Mouse (Mus musculus) heart, adult 8-10 months (tissue): ENCODE measurements around the gene Ubxn1. TPM values are rescaled to one million over a fixed set of nuclear protein-coding genes. Genes with fewer than 3 reads are reported as not detected.
"Not testable (repeated sequence)": the region's sequence is repeated elsewhere in the genome, so short reads cannot be mapped to it uniquely, and the experiment has no call there.

Experiments
- DNase-seq: peaks from one replicate; pipeline ENCODE4 v3.0.0; 2022; ENCODE audit warnings: low spot score
- total RNA-seq, 4 experiments: library from RNA; stranded (reverse); gene quantifications; 2 replicates each; pipeline ENCODE4 v1.2.4; 2022

Ubxn1 gene
- total RNA-seq, 4 experiments from 2014 or later, result 122 to 127 (median 125) TPM

DNA sequence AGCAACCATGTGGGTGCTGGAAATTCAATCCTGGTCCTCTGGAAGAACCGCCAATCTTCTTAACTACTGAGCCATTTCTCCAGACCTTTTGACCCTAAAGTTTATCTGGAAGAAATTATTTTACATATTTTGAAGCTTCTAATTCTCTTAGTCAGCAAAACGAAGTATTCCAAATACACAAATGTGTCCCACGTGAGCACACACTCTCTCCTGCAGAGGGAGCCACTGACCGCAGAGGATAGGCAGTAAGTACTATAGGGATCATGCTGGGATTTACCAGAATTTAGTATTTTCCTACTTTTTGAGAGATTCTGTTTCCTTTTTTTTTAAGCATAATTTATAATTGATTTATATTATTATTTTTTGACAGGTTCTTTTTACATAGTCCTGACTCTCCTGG is 13.6 kb upstream of the Ubxn1 start:
- peak; percentile 46 for DNase-seq

DNA sequence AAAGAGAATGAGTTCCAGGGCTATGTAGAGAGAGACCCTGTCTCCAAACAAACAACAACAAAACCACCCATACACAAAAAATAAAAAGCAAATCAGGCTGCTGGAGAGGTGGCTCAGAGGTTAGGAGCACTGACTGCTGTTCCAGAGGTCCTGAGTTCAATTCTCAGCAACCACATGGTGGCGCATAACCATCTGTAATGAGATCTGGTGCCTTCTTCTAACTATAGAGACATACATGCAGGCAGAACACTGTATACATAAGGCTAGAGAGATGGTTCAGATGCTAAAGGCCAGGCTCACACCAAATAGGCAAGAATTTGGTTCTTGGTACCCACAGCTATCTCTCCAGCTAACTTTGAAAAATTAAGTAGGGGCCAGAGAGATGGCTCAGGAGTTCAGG is 12.3 kb upstream of the Ubxn1 start:
- DNase-seq, result no peak

DNA sequence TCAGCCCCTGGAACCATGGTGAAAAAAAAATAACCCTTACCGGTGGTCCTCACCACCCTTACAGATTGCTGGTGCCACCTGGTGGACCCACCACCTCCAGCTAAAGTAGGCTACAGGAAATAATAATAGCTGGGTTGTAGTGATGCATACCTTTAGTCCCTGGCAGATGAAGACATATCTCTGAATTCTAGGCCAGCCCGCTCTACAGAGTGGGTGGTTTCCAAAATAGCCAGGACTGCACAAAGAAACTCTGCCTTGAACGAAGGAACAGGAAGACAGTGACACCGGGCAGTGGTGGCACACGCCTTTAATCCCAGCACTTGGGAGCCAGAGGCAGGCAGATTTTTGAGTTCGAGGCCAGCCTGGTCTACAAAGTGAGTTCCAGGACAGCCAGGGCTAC is 7.0 kb upstream of the Ubxn1 start:
- no peak for DNase-seq

DNA sequence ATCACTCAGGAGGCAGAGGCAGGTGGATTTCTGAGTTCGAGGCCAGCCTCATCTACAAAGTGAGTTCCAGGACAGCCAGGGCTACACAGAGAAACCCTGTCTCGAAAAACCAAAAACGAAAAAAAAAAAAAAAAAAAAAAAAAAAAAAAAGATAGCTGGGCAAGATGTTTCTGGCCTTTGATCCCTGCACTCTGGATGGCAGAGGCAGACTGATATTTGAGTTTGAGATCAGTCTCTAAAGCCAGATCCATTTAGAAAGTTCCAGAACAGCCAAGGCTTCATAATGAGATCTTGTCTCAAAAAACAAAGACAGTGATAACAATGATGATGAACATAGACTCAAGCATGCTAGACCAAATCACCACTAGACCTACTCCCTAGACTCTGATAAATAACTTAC is 915 bp upstream of the Ubxn1 start:
- DNase-seq, result not testable (repeated sequence)

DNA sequence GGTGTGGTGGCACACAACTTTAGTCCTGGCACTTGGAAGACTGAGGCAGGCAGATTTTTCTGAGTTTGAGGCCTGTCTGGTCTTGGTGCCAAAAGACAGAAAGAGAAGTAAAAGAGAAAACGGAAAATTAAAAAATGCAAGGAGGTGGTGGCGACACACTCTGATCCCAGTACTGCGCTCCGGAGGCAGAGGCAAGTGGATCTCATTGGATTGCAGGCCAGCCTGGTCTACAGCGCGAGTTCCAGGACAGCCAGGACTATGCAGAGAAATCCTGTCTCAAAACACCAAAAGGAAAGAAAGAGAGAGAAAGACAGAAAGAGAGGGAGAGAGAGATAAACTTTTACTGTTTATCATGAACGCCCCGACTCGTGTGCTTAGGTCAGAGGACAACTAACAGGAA is 458 bp upstream of the Ubxn1 start:
- DNase-seq, result no peak

DNA sequence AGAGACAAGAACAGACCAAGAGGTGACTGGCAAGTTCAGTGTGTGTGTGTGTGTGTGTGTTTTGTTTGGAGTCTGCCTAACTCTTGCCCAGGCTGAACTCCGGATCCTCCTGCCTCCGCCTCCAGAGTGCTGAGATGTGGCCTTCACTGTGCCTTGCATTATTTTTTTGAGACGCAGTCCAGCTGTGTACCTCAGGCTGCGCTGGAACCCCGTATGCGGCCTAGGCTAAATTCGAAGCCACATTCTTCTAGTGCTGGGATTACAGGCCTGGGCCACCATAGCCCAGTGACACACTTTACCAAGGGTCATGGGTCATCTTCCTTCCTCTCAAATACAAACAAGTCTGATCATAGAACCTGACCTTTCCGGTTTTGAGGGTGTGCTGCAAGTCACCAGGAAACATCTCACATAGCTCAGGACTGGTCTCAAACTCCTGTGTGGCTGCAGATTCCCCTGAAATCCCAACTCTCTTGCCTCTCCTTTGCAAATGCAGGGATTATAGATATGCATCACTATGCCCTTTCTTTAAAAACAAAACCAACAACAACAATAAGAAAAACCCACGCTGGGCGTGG is 1.1 kb downstream of the Ubxn1 start:
- DNase-seq, result no peak

DNA sequence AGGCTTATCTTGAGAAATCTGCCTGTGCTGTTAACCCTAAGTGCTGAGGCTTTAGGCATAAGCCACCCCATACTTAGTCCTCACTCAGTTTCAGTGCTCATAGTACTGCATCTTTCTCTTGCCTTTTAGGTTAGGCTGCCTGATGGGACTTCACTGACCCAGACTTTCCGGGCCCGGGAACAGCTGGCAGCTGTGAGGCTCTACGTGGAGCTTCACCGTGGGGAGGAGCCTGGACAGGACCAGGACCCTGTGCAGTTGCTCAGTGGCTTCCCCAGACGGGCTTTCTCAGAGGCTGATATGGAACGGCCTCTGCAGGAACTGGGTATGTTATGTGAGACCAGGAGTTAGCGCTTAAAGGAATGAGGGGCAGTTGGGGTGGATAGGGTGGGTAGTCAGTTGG is 3.7 kb downstream of the Ubxn1 start:
- no peak for DNase-seq

DNA sequence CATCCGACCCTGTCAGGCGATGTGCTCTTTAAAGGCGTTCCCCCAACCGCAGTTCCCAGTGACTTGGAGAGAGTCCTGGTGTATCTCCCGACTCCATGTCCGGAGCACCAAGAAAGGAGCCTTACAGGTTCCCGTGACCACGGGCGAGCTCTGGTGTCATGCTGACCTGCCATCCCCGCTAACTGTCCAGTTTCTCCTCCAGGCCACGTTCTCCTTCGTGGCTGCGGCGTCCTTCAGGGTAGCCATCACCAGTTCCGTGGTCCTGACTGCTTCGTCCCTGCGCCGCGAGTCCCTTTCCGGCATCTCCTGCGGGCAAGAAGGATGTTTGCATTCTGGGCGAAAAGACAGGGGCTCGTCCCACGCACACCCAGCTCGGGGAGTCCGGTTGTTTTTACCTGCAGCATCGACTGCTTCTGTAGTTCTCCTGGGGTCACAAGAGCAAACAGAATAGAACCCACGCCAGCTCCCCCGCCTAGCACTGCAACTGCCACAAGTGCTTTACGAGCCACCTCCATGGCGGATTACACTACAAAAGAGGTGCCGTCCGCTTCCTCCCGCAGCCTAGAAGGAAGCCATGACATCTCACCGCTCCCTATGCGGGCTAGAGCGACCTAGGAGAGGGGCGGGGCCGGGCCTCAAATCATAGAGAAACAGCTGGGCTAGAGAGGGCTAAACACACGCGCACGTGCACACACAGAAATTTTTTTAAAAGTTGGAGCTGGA is 9.2 kb downstream of the Ubxn1 start, which contains the start of gene Uqcc3:
Uqcc3 (minus strand) TSS at position 613 of the 723 bp plus-strand sequence.
- DNase-seq, result peak; percentile 91

DNA sequence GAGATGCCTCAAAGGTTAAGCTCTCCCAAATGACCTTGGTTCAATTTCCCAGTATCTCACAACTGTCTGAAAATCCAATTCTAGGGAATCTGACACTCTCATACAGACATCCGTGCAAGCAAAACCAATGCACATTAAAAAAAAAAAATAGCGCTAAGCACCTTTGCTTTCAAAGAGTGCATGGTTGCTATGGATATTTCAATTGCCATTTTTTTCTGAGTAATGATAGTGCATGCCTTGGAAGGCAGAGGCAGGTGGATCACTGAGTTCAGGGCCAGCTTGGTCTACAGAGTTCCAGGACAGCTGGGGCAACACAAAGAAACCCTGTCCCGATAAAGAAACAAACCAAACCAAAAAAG is 9.7 kb downstream of the Ubxn1 start:
- DNase-seq, result no peak

DNA sequence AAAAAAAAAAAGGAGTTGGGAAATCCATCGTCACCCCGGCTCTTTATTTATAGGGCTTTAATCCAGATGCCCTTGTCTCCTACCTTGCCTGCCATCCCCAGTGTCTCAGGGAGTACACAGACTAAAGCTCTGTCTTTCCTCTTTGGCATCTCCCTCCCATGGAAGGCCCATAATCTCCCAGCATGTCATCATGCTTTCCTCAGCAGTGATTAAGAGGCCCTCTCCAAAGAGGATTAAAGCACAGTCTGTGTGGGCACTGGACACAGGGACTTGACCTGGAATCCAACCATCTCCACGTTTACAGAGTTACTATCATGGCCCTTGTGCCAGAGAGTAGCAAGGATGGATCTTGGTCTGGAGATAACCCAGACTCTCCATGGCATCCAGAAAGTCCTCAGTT is 12.3 kb downstream of the Ubxn1 start, which contains the start of the genes Lbhd1 and Gm49403:
Lbhd1 (plus strand) TSS at position 117 of the 400 bp plus-strand sequence.
Gm49403 (plus strand) TSS at position 315 of the 400 bp plus-strand sequence.
- no peak for DNase-seq

DNA sequence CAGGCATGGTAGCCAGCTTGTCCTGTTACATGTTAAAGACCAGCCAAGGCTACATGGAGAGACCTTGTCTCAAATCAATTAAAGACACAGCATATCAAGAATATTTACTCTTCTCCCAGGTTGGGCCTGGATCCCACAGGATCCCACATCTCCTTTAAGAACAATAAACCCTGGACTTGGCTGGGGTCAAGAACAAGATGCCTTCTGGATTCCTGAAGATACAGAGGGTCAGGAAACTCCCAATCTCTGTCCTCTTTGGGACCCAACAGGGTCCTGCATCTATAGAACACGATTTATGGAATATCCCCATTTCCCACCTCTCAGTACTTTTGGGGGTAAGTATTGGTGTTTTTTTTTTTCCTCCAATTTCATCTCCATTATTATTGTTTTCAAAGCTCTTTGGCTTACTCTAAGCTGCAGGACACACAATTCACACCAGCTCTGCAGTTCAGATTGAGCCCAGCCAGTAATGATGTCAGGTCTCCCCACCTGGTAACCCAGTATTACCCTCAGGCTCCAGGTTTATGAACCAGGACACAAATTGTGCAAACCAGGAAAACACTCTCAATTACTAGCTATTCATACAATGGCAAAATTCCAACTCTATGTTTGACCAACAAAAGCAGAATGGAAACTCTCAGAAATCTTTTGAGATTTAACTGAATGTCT is 15.8 kb downstream of the Ubxn1 start:
- no peak for DNase-seq

DNA sequence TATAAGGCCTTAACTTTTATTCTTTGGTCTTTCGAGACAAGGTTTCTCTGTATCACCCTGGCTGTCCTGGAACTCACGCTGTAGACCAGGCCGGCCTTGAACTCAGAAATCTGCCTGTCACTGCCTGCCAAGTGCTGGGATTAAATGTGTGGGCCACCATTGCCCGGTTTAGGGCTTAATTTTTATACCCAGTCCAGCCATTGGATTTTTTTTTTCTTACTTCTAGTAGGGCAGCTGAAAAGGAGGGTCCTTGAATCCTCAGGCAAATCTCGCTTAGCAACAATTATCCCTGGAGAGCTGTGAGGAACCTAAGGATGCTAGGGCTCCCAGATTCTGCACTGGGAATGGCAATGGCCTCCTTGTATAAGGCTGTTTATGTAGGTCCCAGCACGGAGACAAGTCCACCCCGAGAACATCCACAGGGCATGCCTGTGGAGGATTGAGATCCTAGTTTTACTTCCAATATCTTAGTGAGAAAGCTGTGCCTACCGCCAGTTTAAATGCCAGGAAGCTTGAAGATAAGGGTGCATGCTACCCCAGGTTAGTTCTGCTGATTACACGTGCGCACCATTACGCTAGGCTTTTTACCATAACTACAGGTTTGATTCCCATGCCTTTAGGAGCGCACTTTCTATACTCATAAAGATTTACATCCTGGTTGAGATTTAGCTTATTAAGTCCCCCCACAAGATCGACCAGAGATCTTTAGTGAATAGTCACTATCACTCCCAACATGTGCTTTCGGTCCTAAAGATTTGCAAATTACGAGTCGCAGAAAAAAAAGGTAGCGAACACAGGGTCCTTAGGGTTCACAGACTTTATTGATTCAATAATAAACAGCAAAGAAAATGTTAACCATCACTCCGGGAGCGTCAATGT is 16.5 kb downstream of the Ubxn1 start:
- DNase-seq, result no peak

DNA sequence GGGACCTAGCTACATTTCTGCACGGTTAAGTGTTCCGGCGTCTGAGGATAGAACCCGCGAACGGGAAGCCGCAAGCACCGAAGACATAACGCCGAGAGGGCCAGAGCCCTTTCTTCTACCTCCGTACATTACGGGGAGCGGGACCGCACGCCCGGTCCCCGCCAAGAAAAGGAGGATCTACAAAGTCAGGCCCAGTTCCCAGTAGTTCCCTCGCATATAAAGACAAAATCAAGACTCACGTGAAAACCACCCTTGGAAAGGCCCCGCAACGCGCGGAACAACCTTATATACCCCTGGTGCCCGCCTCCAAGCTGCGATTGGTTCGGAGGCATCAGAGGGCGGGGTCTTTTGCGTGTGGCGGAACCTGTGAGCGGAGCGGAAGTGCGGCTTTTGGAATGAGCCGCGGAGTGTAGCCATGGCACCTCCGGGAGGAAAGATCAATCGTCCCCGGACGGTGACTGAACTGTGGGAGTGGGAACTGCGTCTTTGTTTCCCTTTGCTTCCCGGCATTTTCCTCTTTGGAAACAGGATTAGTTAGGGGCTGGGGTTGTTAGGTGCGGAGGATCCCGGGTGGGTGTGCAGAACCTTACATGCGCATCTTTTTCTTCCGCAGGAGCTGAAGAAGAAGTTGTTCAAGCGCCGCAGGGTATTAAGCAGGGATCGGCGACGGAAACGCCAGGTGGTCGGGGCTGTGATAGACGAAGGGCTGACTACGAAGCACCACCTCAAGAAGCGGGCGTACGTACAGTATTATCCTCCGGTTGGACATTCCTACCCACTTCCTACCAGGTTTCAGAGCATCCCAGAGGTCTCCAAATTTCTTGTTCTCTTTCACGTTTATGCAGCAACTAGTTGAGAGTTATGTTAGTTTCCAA is 17.5 kb downstream of the Ubxn1 start, which contains the start of the genes 1810009A15Rik and Gm49416:
1810009A15Rik (plus strand) TSS at position 343 of the 875 bp plus-strand sequence.
Gm49416 (plus strand) TSS at position 416 of the 875 bp plus-strand sequence.
- peak; percentile 95 for DNase-seq

DNA sequence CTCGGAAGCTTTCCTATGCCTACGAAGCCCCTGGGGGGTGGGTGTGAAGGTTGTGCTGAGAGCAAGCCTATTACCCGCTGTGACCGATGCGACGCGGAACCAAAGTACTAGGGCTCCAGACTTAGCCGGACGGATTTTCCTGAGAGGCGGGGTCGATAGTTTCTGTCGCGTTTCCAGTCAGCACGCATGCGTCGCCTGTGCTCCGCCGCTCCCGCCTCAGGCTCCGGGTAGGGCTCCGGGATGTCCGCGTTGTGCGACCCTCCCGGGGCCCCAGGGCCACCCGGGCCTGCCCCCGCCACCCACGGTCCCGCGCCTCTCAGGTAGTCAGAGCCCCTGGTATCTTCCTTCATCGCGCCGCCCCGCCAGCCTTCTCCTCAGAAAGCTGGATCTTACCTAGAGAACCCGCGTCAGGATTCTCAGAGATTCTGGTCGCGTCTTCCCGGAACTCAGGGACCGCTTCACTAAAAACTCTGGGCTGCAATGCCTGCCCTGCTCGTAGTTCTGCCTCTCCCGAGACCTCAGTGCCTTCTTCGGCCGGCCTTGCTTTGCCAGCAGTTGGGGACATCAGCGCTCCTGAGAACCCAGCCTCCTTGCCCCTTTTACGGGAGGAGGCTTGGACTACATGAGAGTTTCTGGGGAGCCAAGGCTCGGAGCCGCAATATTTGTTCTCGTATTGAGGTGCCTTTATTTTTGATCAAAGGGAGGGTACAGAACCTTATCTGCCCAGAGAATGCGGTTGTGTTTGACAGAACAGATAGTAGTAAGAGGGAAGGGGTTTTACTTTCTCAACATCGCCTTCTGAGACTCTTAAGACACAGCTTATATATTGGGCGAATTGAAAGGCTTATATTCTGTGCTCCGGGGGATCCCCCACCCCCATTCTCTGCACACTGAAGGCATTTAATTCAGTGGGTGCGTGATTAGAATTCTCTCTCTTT is 21.8 kb downstream of the Ubxn1 start, which contains the start of gene Ints5:
Ints5 (plus strand) TSS at position 177 of the 938 bp plus-strand sequence.
- peak; percentile 88 for DNase-seq

DNA sequence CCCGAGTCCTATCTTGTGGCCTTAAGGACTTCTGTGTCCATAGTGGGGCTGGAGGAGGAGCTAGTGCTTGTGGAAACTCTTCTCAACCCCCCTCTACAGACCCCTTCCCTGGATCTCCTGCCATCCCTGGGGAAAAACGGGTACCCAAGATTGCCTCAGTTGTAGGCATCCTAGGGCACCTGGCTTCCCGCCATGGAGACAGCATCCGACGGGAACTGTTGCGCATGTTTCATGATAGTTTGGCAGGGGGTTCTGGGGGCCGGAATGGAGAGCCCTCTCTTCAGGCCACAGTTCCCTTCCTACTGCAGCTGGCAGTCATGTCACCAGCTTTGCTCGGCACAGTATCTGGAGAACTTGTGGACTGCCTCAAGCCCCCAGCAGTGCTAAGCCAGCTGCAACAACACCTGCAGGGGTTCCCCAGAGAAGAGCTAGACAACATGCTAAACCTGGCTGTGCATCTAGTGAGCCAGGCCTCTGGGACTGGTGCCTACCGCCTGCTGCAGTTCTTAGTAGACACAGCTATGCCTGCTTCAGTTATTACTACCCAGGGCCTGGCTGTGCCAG is 24.2 kb downstream of the Ubxn1 start:
- no peak for DNase-seq

DNA sequence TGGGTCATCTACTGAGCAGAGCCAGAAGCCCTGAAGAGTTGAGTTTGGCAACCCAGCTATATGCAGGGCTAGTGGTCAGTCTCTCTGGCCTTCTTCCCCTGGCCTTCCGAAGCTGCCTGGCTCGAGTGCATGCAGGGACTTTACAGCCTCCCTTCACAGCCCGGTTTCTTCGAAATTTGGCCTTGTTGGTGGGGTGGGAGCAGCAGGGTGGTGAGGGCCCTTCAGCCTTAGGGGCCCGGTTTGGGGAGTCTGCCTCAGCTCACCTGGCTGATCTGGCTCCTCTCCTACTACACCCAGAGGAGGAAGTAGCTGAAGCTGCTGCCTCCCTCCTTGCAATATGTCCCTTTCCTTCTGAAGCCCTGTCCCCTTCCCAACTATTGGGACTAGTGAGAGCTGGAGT is 24.9 kb downstream of the Ubxn1 start:
- not testable (repeated sequence) for DNase-seq

DNA sequence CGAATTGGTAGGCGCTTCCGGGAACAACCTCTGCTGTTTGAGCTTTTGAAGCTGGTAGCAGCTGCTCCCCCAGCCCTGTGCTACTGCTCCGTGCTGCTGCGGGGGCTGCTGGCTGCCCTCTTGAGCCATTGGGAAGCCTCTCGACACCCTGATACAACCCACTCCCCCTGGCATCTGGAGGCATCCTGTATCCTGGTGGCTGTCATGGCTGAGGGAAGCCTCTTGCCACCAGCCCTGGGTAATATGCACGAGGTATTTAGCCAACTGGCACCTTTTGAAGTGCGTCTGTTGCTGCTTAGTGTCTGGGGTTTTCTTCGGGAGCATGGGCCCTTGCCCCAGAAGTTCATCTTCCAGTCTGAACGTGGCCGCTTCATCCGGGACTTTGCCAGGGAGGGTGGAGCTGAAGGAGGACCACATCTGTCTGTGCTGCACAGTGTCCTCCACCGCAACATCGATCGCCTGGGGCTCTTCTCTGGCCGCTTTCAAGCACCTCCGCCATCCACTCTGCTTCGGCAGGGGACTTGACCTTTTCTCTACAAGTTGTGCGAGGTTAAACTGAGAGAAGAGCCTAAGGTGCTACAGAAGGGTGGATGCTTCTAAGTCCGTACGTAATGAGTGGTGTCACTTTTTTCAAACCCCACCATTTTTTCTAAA is 26.0 kb downstream of the Ubxn1 start:
- peak; percentile 27 for DNase-seq

DNA sequence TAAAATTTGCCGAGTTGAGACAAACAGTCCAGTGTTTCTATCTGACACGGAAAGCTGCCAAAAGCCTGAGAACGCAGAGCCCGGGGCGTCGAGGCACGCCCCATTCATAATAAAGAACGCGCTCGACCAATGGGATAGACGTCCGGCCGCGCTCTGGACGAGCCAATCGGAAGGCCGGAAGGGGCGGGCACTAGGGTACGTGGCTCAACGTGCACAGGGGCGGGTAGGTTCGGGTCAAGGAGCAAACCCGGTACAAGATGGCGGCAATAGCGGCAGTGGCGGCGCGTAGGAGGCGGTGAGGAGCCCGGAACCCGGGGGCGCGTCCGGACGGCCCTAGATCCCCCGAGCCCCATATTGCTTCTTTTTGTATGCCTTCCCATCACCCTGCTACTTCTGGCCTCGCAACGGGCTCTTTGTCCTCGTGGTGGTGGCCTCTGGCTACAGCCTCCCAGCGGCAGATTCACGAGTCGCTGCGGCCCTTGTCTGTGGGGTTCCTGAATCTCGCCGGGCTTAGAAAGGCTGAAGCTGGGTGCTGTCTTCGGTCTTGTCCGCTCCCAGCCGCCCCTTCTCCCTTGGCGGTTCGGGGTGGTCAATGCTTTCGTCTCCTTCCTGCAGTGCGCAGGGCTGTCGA is 26.7 kb downstream of the Ubxn1 start, which contains the start of gene Ganab:
Ganab (plus strand) TSS at position 207 of the 631 bp plus-strand sequence.
- DNase-seq, result peak; percentile 95
